Mouse (Mus musculus) liver, adult 2 months (tissue): ENCODE measurements around the gene Cdca7l. TPM values are rescaled to one million over a fixed set of nuclear protein-coding genes. Genes with fewer than 3 reads are reported as not detected.

Source experiments
- DNase-seq: peaks from one replicate; pipeline ENCODE4 v3.0.0-alpha.2; 2011; ENCODE audit warnings: low read depth, low spot score; ENCODE audit errors: extremely low read depth
- H3K27ac ChIP-seq: fragments of 200-500 bp; replicated peaks from 2 replicates; pipeline ENCODE4 v1.5.1; 2012; ENCODE audit warnings: low read depth, mild to moderate bottlenecking, control low read depth, inconsistent platforms, low read length; ENCODE audit not compliant: insufficient read depth
- H3K27me3 ChIP-seq: fragments of 200-500 bp; 2 replicates; pipeline ENCODE4 v1.6.1; 2012; ENCODE audit warnings: mild to moderate bottlenecking, moderate library complexity, low read length, inconsistent platforms; ENCODE audit not compliant: control insufficient read depth, insufficient read depth
- H3K36me3 ChIP-seq: fragments of 200-500 bp; 2 replicates; pipeline ENCODE4 v1.6.1; 2012; ENCODE audit warnings: low read length, inconsistent platforms; ENCODE audit not compliant: control insufficient read depth, insufficient read depth
- H3K4me1 ChIP-seq: fragments of 200-500 bp; 2 replicates; pipeline ENCODE4 v1.6.1; 2011; ENCODE audit warnings: low read length; ENCODE audit not compliant: control insufficient read depth, insufficient read depth
- H3K4me3 ChIP-seq: fragments of 200-500 bp; 2 replicates; pipeline ENCODE4 v1.5.1; 2011; ENCODE audit warnings: low read depth, mild to moderate bottlenecking, control low read depth, low read length, moderate library complexity; ENCODE audit not compliant: insufficient read depth
- H3K79me2 ChIP-seq: fragments of 200-500 bp; 2 replicates; pipeline ENCODE4 v1.6.1; 2012; ENCODE audit warnings: inconsistent platforms, mild to moderate bottlenecking, low read length, moderate library complexity; ENCODE audit not compliant: control insufficient read depth, insufficient read depth
- H3K9ac ChIP-seq: fragments of 200-500 bp; 2 replicates; pipeline ENCODE4 v1.6.1; 2012; ENCODE audit warnings: low read depth, mild to moderate bottlenecking, control low read depth, inconsistent platforms, low read length
- CTCF ChIP-seq: fragments of 200-500 bp; IDR thresholded peaks from 2 replicates; pipeline ENCODE4 v1.5.1; 2011; ENCODE audit warnings: low read depth, low read length, control low read depth
- POLR2A ChIP-seq: fragments of 200-500 bp; IDR thresholded peaks from 2 replicates; pipeline ENCODE4 v1.6.1; 2011; ENCODE audit warnings: low read length, control low read depth; ENCODE audit not compliant: insufficient read depth; ENCODE audit errors: extremely low read depth
- WGBS: fragments of 180-500 bp; shearing (Covaris S2); methylation state at CpG from one replicate; pipeline ENCODE4 v1.1.7; 2018; 5-methylcytosine and 5-hydroxymethylcytosine counted together
- polyA plus RNA-seq: library from polyadenylated mRNA; depleted of rRNA; stranded (reverse); fragments of >200 nt; gene quantifications from 2 replicates; pipeline ENCODE4 v1.2.3, GENCODE M21; 2012
- total RNA-seq: library from RNA; depleted of rRNA; stranded (reverse); fragments of >200 nt; gene quantifications from 2 replicates; pipeline ENCODE4 v1.2.3, GENCODE M21; 2014

Cdca7l gene
- total and polyA plus RNA-seq, 2 experiments, result 0.18 to 0.65 TPM

GRCm38 (mm10) chr12:117764839-117765238 lies 39.2 kb upstream of the Cdca7l start:
- peak; percentile 74 for TF ChIP-seq CTCF
- TF ChIP-seq POLR2A, result no peak
- H3K79me2 ChIP-seq, result no peaks in the 10 kb centered on the region
- H3K9ac ChIP-seq, result no peak overlapping the region
- no peaks in the 10 kb centered on the region for H3K36me3 ChIP-seq
- no peak overlapping the region for H3K4me3 ChIP-seq
- H3K27me3 ChIP-seq, result no peaks in the 10 kb centered on the region
- no peak overlapping the region for H3K27ac ChIP-seq
- H3K4me1 ChIP-seq, result 0 out of 2 replicates have a peak, but pooled peaks cover 2% of the 10 kb centered on the region
- WGBS, result 10% methylated on average over 7 of the region's 7 CpGs
- peak; percentile 77 for DNase-seq

DNA sequence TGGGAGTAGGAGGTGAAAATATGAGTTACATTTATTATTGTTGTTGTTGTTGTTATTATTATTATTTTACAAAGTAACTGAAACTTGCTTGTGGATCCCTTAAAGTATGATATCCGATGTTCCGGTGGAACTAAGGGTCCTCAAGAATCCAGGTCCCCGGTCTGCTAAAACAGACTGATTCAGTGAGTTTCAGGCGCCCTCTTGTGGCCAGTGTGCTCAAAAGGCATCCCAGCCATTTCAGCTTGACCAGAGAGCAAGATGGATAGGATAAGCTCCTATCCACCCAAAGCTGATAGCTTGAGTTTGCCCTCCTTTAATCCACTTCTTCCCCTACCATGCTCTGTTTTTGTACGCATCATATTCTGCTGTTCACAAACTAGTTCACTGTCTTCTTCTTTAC lies 35.0 kb upstream of the Cdca7l start:
- Histone ChIP-seq H3K27ac (no peak overlapping the region), H3K79me2 (no peaks in the 10 kb centered on the region), H3K4me3 (no peak overlapping the region), H3K36me3 (no peaks in the 10 kb centered on the region), H3K27me3 (no peaks in the 10 kb centered on the region), H3K4me1 (no peaks in the 10 kb centered on the region), H3K9ac (no peak overlapping the region)
- no peak for TF ChIP-seq POLR2A
- peak; percentile 75 for TF ChIP-seq CTCF
- WGBS, result 4% methylated on average over 5 of the region's 5 CpGs
- peak; percentile 35 for DNase-seq

DNA sequence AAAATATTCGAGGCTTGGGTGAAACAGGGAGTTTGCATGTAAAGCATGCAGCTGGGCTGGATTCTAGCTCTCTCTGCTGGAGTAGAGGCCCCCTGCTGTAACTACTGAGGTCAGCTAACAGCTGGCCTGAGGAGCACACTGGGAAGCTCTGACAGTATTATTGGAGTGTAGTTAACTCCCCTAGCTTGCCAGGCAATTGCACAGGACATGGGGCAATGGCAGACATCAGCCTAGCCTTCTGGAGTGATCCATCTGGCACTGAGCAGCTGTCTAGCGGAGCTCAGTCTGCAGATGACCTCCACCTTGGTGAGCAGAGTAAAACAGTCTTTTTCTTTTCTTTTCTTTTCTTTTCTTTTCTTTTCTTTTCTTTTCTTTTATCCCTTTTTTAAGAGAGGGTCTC lies 33.9 kb upstream of the Cdca7l start:
- Histone ChIP-seq H3K27me3 (no peaks in the 10 kb centered on the region), H3K36me3 (no peaks in the 10 kb centered on the region), H3K9ac (no peak overlapping the region), H3K27ac (no peak overlapping the region), H3K4me3 (no peak overlapping the region), H3K79me2 (no peaks in the 10 kb centered on the region), H3K4me1 (no peaks in the 10 kb centered on the region)
- 69% methylated on average over 2 of the region's 2 CpGs for WGBS
- no peak for TF ChIP-seq CTCF
- no peak for TF ChIP-seq POLR2A
- DNase-seq, result no peak

- no peak for DNase-seq
- no peak overlapping the region for H3K9ac ChIP-seq
- TF ChIP-seq POLR2A (no peak), CTCF (no peak)
- H3K27ac ChIP-seq, result no peak overlapping the region
- H3K27me3 ChIP-seq, result no peaks in the 10 kb centered on the region
- H3K79me2 ChIP-seq, result no peaks in the 10 kb centered on the region
- no peaks in the 10 kb centered on the region for H3K36me3 ChIP-seq
- H3K4me3 ChIP-seq, result no peak overlapping the region
- no peaks in the 10 kb centered on the region for H3K4me1 ChIP-seq
- 94% methylated on average over 4 of the region's 4 CpGs for WGBS
Observed at GRCm38 (mm10) chr12:117771156-117771555, 32.9 kb upstream of the Cdca7l start.

GRCm38 (mm10) chr12:117772638-117773037 lies 31.5 kb upstream of the Cdca7l start:
- Histone ChIP-seq H3K27me3 (no peaks in the 10 kb centered on the region), H3K4me1 (peaks cover 2% of the 10 kb centered on the region; the same call in 1 of the 2 replicates), H3K79me2 (no peaks in the 10 kb centered on the region), H3K27ac (no peak overlapping the region), H3K4me3 (no peak overlapping the region), H3K9ac (no peak overlapping the region), H3K36me3 (no peaks in the 10 kb centered on the region)
- TF ChIP-seq POLR2A, result no peak
- TF ChIP-seq CTCF, result peak; percentile 74
- DNase-seq, result peak; percentile 57
- WGBS, result 0% methylated on average over 2 of the region's 2 CpGs

- 39% methylated on average over 5 of the region's 5 CpGs for WGBS
Observed at GRCm38 (mm10) chr12:117776841-117777240, 27.2 kb upstream of the Cdca7l start.

More at GRCm38 (mm10) chr12:117776841-117777240, 27.2 kb upstream of the Cdca7l start:
- Histone ChIP-seq H3K79me2 (no peaks in the 10 kb centered on the region), H3K36me3 (no peaks in the 10 kb centered on the region), H3K27me3 (no peaks in the 10 kb centered on the region), H3K27ac (no peak overlapping the region), H3K4me3 (no peak overlapping the region), H3K4me1 (peaks cover 10% of the 10 kb centered on the region), H3K9ac (no peak overlapping the region)
- DNase-seq, result peak; percentile 53
- no peak for TF ChIP-seq CTCF
- TF ChIP-seq POLR2A, result no peak
